Mouse (Mus musculus) brown adipose tissue, adult 24 weeks (tissue): ENCODE results near the gene Rnf157. TPM values are rescaled to one million over a fixed set of nuclear protein-coding genes. Genes with fewer than 3 reads are reported as not detected.

ENCODE experiments used
- H3K27ac ChIP-seq: fragments of 200-500 bp; replicated peaks from 2 replicates; pipeline ENCODE4 v1.5.1; 2012; ENCODE audit warnings: low read depth, mild to moderate bottlenecking, low read length
- H3K4me1 ChIP-seq: fragments of 200-500 bp; 2 replicates; pipeline ENCODE4 v1.6.1; 2012; ENCODE audit warnings: low read length, mixed read lengths; ENCODE audit not compliant: control insufficient read depth, insufficient read depth, insufficient read length
- H3K4me3 ChIP-seq: fragments of 200-500 bp; 2 replicates; pipeline ENCODE4 v1.5.1; 2012; ENCODE audit warnings: low read depth, mild to moderate bottlenecking, low read length, moderate library complexity; ENCODE audit not compliant: insufficient read depth
- polyA plus RNA-seq: library from polyadenylated mRNA; stranded (reverse); fragments of >200 nt; gene quantifications from 2 replicates; pipeline ENCODE4 v1.2.4, GENCODE M21; 2012; ENCODE audit not compliant: missing spikeins, insufficient read depth, insufficient read length

Rnf157 gene
- polyA plus RNA-seq, 1 experiment = 0.67 TPM

GRCm38 (mm10) chr11:116333526-116334416, 79.1 kb downstream of the Rnf157 start:
- H3K27ac ChIP-seq = no peak overlapping the region
- no peak overlapping the region for H3K4me3 ChIP-seq
- no peaks in the 10 kb centered on the region for H3K4me1 ChIP-seq

- no peaks in the 10 kb centered on the region for H3K4me1 ChIP-seq
- no peak overlapping the region for H3K27ac ChIP-seq
- H3K4me3 ChIP-seq = no peak overlapping the region
These were observed 79.9 kb downstream of the Rnf157 start for GRCm38 (mm10) chr11:116332983-116333270.

GRCm38 (mm10) chr11:116332232-116332982, 80.4 kb downstream of the Rnf157 start:
- Histone ChIP-seq H3K4me3 (no peak overlapping the region), H3K27ac (no peak overlapping the region)

DNA sequence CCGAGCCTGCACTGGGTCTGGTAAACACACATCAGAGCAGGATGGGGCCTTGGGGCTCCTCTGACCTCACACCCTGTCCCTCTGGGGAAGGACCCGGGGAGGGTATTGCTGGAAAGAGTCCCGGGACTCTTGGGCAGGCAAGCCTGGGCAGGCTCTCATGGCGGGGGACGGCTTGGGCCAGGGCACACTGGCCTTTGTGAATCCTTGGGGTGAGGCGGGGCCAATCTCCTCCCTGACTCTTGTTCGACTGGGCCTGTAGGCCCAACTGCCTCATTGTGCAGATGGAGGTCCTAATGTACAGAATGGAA, 82.7 kb downstream of the Rnf157 start:
- Histone ChIP-seq H3K4me1 (no peaks in the 10 kb centered on the region), H3K4me3 (no peak overlapping the region)

More at GRCm38 (mm10) chr11:116332232-116332982, 80.4 kb downstream of the Rnf157 start:
- no peaks in the 10 kb centered on the region for H3K4me1 ChIP-seq

GRCm38 (mm10) chr11:116329314-116330210, 83.3 kb downstream of the Rnf157 start:
- no peak overlapping the region for H3K4me3 ChIP-seq
- H3K27ac ChIP-seq = no peak overlapping the region
- H3K4me1 ChIP-seq = no peaks in the 10 kb centered on the region

More for the DNA sequence above, 82.7 kb downstream of the Rnf157 start:
- no peak overlapping the region for H3K27ac ChIP-seq

DNA sequence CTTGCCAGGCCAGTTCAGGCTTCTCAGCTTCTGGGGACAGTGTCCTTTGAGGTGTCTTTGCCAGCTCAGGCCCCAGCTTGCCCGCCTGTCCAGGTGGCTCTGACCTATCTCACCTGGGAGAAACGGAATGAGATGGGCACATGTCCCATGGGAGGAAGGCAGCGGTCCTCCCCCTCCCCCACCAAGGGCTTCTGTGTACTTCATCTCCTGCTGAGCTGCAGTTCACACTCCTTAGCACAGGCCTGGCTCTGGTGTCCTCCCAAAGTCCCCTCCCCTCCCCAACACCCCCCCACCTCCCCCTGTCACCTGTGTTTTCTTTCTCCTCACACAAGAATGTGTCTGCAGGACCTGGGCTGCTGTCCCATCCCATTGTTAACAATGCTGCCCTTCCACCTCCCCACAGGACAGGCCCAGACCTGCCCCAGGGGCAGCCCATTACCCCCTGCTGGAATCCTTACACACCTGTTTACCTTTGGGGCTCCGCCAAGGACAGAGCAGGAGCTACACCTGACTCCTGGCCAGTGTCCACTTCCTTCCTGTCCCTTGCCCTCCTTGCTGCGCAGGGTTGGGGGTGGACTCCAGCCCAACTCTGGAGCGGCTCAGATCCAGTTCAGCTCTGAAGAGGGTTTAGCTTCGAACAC, 85.7 kb downstream of the Rnf157 start:
- Histone ChIP-seq H3K4me1 (no peaks in the 10 kb centered on the region), H3K4me3 (no peak overlapping the region), H3K27ac (no peak overlapping the region)

DNA sequence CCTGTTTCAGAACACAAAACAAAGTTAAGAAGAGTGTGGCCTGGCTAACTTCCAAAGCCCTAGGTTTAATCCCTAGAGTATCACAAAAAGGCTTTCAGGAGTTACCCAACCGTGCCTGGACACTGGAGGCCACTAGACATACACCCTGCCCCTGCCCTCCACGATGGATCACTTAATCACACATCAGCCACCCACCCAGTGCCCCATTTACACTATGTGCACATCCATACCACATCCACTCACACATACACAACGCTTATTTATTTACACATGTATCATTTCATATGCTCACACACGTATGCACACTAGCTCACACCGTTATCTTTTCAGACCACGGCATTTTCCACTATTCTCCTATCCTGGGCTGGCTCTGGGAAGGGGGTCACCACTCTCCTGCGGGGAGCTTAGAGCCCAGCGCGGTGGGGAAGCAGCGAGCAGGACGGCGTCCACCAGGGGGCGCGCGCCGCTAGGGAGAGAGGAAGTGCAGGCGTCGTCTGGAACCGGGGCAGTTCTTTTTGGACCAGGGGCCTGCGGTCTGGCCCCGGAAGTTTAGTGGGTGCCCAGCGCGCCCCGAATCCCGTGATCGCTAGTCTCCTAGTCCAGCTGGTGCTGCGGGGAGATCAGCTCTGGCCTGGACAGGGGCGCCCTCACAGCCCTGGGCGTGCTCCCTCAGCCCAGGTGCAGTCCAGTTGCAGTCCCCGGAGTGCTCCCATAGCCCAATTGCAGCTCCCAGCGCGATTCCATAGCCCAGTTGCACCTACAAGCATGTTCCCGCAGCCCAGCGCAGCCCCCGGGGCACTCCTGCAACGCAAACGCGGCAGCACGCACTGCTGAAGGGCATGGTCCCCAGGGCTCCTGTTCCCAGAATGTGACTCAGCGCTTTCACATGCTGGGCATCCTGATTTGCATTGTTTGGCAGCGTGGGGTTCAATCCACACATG, 93.8 kb downstream of the Rnf157 start:
- Histone ChIP-seq H3K27ac (no peak overlapping the region), H3K4me1 (no peaks in the 10 kb centered on the region)

GRCm38 (mm10) chr11:116312359-116312758, 100.5 kb downstream of the Rnf157 start:
- Histone ChIP-seq H3K4me3 (no peak overlapping the region), H3K4me1 (no peaks in the 10 kb centered on the region), H3K27ac (no peak overlapping the region)

More for the DNA sequence above, 93.8 kb downstream of the Rnf157 start:
- H3K4me3 ChIP-seq = peak overlapping the region; percentile 55

DNA sequence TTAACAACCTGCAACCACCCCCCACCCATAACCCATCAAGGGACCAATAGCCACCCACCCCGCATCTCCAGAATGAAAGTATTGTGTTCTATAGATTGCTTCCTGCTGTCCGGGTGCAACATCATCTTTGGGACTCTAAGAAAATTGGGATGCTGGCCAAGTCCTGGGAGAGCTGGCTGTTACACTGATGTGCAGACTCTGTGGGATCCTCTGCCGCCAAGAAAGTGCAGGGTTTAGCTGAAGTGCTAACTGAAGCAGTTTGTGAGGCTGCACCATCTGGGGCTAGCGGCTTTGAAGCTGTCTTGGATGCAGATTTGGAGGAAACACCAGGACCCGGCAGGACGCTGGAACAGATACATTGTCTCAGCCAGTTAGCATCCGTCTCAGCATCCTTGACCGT, 101.7 kb downstream of the Rnf157 start:
- no peak overlapping the region for H3K27ac ChIP-seq
- no peaks in the 10 kb centered on the region; the same call in 1 of the 2 replicates for H3K4me1 ChIP-seq
- H3K4me3 ChIP-seq = no peak overlapping the region

DNA sequence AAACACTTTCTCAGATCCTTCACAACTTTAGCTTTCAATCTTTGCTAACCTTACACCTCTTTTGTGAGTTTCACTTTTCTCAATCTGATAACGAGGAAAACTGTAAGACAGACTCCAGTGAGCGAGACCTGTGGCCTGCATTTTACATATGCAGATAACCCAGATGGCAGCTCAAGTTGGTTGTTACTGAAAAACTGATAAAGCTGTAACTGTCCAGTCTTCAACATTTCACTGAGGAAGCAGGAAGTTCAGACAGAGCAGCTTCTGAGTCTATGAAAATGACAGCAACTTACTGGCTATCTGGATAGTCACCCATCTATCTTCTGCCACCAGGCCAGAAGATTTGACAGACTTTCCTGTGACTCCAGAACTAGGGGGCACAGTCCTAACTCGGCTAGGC, 103.2 kb downstream of the Rnf157 start:
- peaks cover 5% of the 10 kb centered on the region for H3K4me1 ChIP-seq
- H3K4me3 ChIP-seq = no peak overlapping the region
- no peak overlapping the region for H3K27ac ChIP-seq

DNA sequence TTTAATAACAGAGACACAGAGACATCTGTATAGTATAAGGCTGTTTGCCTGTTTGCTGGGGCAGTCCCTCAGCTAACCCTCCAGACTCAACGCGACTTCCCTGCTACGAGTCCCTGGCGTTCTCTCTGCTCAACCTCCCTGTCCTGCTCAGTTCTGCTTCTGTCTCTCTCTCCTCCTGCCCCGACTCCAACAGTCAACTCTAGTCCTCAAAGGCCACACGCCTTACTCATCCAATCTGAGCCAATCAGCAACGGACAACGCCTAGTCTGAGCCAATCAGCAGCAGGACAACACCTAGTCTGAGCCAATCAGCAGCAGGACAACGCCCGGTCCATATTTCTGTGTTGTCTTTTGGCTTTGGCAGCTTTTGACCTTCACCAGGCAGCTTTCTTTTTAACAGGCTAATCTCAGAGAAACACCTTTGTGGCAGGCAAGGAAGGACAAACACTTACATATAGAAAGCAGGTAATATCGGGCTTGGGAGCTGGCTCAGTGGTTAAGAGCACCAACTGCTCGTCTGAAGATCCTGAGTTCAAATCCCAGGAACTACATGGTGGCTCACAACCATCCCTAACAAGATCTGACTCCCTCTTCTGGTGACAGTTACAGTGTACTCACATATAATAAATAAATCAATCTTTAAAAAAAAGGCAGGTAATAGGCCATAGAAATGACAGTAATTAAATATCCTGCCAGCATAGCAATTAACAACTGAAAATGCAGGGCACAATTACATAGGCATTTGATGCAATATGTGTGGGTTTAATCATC, 104.9 kb downstream of the Rnf157 start:
- H3K27ac ChIP-seq = no peak overlapping the region
- H3K4me1 ChIP-seq = peaks cover 5% of the 10 kb centered on the region
- no peak overlapping the region for H3K4me3 ChIP-seq

GRCm38 (mm10) chr11:116307019-116307725, 105.7 kb downstream of the Rnf157 start, which contains the start of gene Exoc7:
Exoc7 (minus strand) TSS chr11:116307233.
- H3K27ac ChIP-seq = peak within 1 kb of the TSS; percentile 14; the same call in 1 of the 2 replicates
- peak within 1 kb of the TSS; percentile 90 for H3K4me3 ChIP-seq
- H3K4me1 ChIP-seq = peaks cover 5% of the 10 kb centered on the region
